Mouse (Mus musculus) layer of hippocampus, postnatal 36 days (tissue): ENCODE measurements at regions not wholly inside any gene's neighbourhood (a gene's known extent, or its start where the extent isn't known, plus 50 kb on each side); places are given as distances from the start of the nearest gene placed in this dataset.

Experiments
- DNase-seq, 2 experiments: peaks; one replicate each; pipeline ENCODE4 v3.0.0; 2022

- DNase-seq = no peak
Measured at GRCm38 (mm10) chr6:94336168-94336567, 52.5 kb upstream of the Magi1 start.
